Mouse (Mus musculus): ENCODE data around the gene Ndufv1.
A peak's percentile ranks its signal among the peaks of the same experiment; 100 is the strongest.
"Not testable (repeated sequence)": the region's sequence is repeated elsewhere in the genome, so short reads cannot be mapped to it uniquely, and the experiment has no call there.

Ndufv1 gene

GRCm38 (mm10) chr19:4012432-4013022 lies at the start of gene Ndufv1:
Gene Ndufv1 (minus strand): TSS chr19:4012806.
- DNase-seq: peak; percentile 96

DNA sequence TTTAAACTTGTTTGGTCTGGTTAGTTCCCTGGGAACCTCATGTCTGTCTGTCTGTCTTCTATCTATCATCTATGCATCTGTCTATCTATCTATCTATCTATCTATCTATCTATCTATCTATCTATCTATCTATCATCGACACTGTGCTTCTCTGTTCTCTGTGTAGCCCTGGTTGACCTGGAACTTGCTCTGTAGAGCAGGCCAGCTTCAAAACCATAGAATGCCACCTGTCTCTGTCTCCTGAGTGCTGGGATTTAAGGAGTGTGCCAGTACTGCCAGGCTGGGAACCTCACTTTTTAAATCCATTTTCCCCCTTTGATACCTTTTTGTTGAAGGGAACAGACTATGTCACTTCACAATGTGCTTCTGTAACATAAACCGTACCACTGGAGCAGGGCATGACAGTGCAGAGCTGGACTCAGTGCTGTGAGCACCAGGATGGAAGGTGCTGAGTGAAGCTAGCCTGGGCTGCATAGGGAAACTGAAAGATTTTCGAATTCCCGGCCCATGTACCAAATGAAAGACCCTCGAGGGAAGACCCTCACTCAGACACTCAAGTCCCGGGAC lies 48.4 kb upstream of the Ndufv1 start:
- no peak for DNase-seq

- not testable (repeated sequence) for DNase-seq
Observed at GRCm38 (mm10) chr19:4060044-4060898, 47.7 kb upstream of the Ndufv1 start.

DNA sequence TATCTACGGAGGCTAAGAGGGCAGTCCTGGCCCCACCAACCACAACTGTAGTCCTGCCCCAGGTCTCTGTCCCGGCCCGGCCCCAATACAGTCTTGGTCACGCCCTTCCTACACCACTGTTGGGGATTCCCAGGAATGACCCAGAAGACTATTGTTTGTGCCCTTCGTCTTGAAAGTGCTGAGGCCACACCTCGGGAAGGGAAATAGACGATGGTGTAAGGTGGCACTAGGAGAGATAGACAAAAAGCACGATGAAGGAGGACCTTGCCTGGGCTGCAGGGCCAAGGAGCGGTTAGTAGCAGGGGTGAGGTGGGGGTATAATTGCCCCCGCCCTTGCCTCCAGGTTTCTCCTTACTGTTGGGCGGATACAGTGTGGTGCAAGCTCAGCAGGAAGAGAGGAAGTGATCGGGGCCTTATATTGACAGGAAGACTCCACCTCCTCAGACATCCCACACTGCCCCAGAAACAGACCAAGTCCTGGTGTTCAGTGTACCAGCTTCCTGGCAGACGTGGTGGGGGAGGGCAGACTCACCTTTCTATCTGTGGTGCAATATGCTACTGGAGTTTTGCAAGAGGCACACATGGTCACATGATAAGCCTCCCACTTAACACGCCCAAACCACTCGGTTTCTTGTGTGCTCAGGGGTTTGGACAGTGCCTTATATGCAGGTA lies 46.6 kb upstream of the Ndufv1 start, which contains the start of gene Gstp3:
Gene Gstp3, minus strand, starts transcription at position 501 of the 672 bp plus-strand sequence.
- DNase-seq: peak; percentile 64

GRCm38 (mm10) chr19:4058581-4058980 lies 46.0 kb upstream of the Ndufv1 start:
- DNase-seq: no peak

DNA sequence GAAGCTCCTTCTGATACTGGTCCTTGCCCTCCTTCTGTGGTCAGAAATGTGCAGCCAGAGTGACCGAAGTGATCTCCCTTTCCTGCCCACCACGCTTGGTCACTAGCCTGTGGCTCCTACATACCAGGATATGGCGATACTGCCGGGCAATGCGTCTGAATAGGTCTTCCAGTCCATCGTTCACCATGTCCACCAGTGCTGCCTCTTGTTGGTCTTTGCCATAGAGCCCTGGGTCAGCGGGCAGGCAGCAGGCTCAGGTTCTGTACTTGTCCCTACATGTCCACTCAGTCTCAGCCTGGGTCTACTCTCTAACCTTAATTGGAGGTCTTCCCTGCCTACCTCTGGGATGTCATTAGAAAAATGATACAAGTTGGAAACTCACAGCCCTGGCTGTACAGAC lies 45.4 kb upstream of the Ndufv1 start:
- DNase-seq: no peak

GRCm38 (mm10) chr19:4057389-4057788 lies 44.8 kb upstream of the Ndufv1 start:
- no peak for DNase-seq

DNA sequence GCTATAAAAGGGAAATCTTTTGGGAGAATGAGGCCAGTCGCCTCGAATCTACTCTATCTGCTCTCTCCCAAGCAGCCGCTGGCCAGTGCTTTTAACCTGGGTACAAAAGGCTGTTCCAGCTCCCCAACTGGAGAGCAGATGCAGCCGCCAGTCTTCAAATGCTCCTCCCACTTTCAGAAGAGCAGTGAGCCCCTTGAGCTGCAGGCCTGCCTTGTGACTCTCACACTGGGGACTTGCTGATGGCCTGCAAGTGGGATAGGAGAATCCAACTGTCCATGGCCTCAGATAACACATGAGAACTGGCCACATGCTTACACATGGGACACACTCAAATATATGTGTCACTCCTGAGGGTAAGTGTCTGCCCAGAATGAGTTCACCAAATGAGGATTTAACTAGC lies 44.1 kb upstream of the Ndufv1 start:
- no peak for DNase-seq

DNA sequence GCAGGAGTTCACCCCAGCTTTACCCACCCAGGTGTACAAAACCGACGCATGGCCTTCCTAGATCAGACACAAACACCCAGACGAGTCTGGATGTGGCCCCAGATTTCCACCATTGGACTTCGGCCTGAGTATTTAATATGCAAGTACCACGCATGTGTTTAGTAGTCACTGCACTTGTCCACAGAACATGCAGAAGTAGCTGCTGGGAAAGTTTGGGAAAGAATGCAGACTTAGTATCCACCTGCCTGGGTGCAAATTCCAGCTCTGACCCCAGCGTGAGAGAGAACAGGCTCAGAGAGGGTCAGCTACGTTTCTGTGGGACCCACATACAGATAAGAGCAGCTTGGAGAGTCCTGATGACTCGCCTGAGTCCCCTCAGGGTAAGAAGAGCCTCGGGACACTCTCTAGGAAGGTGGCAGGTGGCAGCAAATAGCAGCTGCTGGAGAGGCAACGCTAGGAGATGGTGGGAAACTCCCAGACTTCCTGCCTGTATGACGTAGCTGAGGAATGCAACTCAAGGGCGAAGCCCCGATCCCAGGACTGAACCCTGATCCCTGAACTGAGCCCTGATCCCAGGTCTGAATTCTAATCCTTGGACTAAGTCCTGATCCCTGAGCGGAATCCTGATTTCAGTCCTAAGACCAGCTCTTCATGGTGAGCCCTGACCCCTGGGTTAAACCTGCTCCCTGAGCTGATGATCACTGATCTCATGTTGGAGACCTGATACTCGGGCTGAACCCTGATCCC lies 43.5 kb upstream of the Ndufv1 start:
- no peak for DNase-seq

GRCm38 (mm10) chr19:4055216-4055946 lies 42.8 kb upstream of the Ndufv1 start:
- no peak for DNase-seq

DNA sequence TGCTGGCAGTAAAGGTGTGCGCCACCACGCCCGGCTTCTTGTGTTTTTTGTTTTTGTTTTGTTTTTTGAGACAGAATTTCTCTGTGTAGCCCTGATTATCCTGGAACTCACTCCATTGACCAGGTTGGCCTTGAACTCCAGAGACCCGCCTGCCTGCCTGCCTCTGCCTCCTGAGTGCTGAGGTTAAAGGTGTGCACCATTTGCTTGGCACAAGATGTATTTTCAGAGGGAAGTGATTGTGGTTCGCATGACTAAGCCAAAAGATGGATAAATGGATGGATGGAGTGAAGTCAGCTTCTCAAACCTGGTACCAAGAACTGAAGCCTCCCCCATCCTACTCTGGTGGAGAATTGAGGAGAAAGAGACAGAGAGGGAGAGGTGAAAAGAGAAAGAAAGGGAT lies 42.0 kb upstream of the Ndufv1 start:
- no peak for DNase-seq

DNA sequence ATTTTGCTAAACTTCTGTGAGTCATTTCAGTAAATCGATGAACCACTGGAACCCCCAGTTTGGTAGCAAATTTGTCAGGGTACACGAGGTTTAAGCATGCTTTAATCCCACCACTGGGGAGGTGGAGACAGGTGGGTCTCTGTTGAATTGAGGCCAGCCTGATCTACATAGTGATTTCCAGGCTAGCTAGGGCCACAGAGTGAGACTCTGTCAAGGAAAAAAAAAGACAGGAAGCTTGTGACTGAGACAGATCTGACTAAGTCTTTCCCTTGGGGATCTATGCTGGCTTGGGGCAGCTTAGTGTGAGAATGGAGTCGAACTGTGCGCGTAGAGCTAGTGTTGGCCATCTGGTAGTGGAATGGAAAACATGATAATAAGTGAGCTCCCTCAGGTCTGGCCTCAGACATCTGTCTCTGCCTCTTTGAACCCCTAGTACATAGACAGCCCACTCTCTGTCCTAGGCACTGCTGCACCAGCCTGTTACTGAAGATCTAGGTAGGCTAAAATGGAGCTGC lies 40.0 kb upstream of the Ndufv1 start:
- no peak for DNase-seq

DNA sequence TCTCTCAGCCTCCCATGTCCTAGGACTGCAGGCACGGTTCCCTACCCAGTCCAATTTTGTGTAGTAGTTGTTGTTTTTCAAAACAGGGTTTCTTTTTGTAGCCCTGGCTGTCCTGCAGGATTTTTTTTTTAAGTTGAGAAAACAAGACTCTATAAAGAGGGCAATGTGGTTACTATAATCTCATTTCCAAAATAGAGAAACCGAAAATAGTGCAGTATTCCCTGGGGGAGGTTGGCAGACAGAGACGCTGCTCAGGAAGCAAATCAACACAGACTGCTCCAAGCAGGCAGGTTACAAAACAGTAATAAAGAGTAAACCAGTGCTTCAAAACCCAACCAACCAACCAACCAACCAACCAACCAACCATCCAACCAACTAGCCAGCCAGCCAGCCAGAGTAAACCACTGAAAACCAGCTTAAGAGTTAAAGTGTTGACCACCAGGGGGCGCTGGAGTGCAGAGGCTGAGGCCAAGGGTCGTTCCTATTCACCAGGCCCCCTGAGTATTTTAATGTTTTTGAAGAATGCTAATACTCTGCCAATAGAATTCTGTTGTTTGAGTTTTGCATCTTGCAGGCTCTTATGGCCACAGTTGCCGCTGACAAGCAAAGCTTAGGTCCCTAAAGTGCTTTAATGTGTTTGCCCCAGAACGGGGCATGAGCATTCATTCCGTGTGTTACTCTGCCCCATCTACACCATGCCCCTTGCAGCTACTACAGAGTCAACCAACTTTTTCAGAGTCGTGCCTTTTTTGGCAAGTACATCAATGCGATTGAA lies 39.3 kb upstream of the Ndufv1 start:
- peak; percentile 81 for DNase-seq

- peak; percentile 21 for DNase-seq
Observed at GRCm38 (mm10) chr19:4051016-4051415, 38.4 kb upstream of the Ndufv1 start.

DNA sequence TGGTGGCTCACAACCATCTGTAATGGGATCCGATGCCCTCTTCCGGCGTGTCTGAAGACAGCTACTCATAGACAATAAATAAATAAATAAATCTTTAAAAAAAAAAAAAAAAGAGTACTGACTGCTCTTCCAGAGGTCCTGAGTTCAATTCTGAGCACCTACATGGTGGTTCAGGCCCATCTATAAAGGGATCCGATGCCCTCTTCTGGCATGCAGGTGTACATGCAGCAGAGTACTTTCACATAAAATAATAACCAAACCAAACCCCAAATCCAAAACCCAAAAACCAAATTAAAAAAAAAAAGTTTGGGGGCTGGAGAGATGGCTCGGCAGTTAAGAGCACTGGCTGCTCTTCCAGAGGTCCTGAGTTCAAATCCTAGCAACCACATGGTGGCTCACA lies 36.5 kb upstream of the Ndufv1 start:
- not testable (repeated sequence) for DNase-seq

DNA sequence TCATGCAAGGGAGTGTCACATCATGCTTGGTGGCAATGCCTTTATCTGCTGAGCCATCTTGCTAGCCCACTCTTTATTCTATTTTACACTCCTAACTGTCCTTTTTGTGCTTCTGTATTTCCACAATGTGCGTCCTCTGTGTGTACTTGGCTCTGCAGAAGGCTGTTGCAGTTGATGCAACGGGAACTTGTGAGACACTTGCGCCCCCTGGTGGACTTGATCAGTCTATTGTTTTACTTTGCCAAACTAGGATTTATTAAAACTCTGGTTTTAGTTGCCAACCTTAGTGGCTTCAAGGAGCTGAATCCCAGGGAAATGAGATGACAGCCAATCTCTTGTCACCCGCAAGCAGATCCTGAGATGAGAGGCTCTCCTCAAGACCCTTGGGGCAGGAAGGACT lies 35.3 kb upstream of the Ndufv1 start:
- DNase-seq: peak; percentile 87

DNA sequence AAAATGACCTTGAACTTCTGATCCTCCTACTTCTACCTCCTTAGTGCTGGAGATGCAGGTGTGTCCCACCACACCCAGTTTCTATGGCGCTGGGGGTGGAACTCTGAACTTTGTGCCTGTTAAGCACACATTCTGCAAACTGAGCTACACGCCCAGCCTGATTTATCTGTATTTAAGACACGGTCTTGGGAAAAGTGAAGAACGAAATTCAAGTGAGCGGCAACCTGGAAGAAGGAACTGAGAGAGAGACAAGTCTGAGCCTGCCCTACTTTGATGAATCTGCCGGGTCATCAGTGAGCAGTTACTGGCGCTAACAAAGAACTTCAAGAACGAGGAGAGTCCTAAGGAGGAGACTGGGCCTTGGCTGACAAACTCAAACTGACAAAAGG lies 34.3 kb upstream of the Ndufv1 start:
- no peak for DNase-seq

GRCm38 (mm10) chr19:4045966-4046865 lies 33.6 kb upstream of the Ndufv1 start, which contains the start of gene Gstp2:
Gene Gstp2 (minus strand): TSS chr19:4046023.
- no peak for DNase-seq

- DNase-seq: not testable (repeated sequence)
Observed at GRCm38 (mm10) chr19:4044109-4044508, 31.5 kb upstream of the Ndufv1 start.

GRCm38 (mm10) chr19:4042124-4042523 lies 29.5 kb upstream of the Ndufv1 start:
- DNase-seq: no peak
